Comparison of ENCODE assay signal across 8 mouse cellular contexts in genomic region chr16:85756101-85756819, GRCm38 (mm10). TPM values are rescaled to one million over a fixed set of nuclear protein-coding genes. Genes with fewer than 3 reads are reported as not detected.
DNase-seq lines count a peak whose midpoint lies in the region; ATAC-seq and TF ChIP-seq lines count a peak whose summit lies in the region.

No protein-coding gene starts in this region.

- DNase-seq in layer of hippocampus, adult 18-20 months (ENCODE audit: low spot score in 2 of 2), result peak; percentile 28 to 77
- DNase-seq in layer of hippocampus, postnatal 25 days (ENCODE audit: extremely low spot score in 1 of 2, low spot score in 1 of 2), result no peak
- peak; percentile 84 for DNase-seq in fibroblast of lung, adult 2 months (ENCODE audit: low read depth)
- DNase-seq in layer of hippocampus, adult 9-11 months, result peak; percentile 54
- peak; percentile 95 for DNase-seq in lung, postnatal 10 days
- DNase-seq in stomach, postnatal 0 days (ENCODE audit: low spot score), result peak; percentile 61

- H3K4me3 ChIP-seq in heart, embryonic 16.5 days (ENCODE audit: low read length), result no peak overlapping the region
- no peak overlapping the region for H3K4me3 ChIP-seq in stomach, postnatal 0 days (ENCODE audit: low read depth, low read length)

- H3K4me1 ChIP-seq in heart, embryonic 16.5 days (ENCODE audit: control insufficient read depth, insufficient read depth, low read length), result peaks cover 16% of the 10 kb centered on the region
- H3K4me1 ChIP-seq in stomach, postnatal 0 days (replicated peaks; ENCODE audit: control insufficient read depth, insufficient read depth), result no peaks in the 10 kb centered on the region

- ATAC-seq in heart, embryonic 16.5 days (replicated peaks; ENCODE audit: extremely low read depth, insufficient read depth, low FRiP score), result peak; percentile 98
- ATAC-seq in stomach, postnatal 0 days (ENCODE audit: low FRiP score, low TSS enrichment), result peak; percentile 97
- ATAC-seq in erythroid progenitor cell, adult 5-6 weeks (replicated peaks; ENCODE audit: low FRiP score, poor library complexity, severe bottlenecking), result no peak

- H3K27ac ChIP-seq in heart, embryonic 16.5 days (ENCODE audit: low read length), result peak overlapping the region; percentile 89
- peak overlapping the region; percentile 65 for H3K27ac ChIP-seq in stomach, postnatal 0 days (replicated peaks)

- H3K4me2 ChIP-seq in heart, embryonic 16.5 days (ENCODE audit: low read depth, low read length), result peak overlapping the region; percentile 46
- H3K4me2 ChIP-seq in stomach, postnatal 0 days (replicated peaks; ENCODE audit: low read depth), result no peak overlapping the region; the same call in 1 of the 2 replicates

- no peaks in the 10 kb centered on the region for H3K27me3 ChIP-seq in heart, embryonic 16.5 days (ENCODE audit: control insufficient read depth, insufficient read depth, low read length)
- no peaks in the 10 kb centered on the region for H3K27me3 ChIP-seq in stomach, postnatal 0 days (ENCODE audit: control insufficient read depth, insufficient read depth, low read length)

- peak; percentile 15 for TF ChIP-seq EP300 in stomach, postnatal 0 days (optimal IDR thresholded peaks at IDR 0.05)

- H3K9ac ChIP-seq in heart, embryonic 16.5 days (ENCODE audit: low read length), result no peak overlapping the region; the same call in 1 of the 2 replicates
- H3K9ac ChIP-seq in stomach, postnatal 0 days (ENCODE audit: low read length), result no peak overlapping the region

- H3K36me3 ChIP-seq in heart, embryonic 16.5 days (ENCODE audit: control insufficient read depth, insufficient read depth), result no peaks in the 10 kb centered on the region
- H3K36me3 ChIP-seq in stomach, postnatal 0 days (ENCODE audit: control insufficient read depth, insufficient read depth, low read length), result no peaks in the 10 kb centered on the region

- no peaks in the 10 kb centered on the region for H3K9me3 ChIP-seq in heart, embryonic 16.5 days (replicated peaks; ENCODE audit: control insufficient read depth, low read length)
- no peaks in the 10 kb centered on the region for H3K9me3 ChIP-seq in stomach, postnatal 0 days (ENCODE audit: control insufficient read depth, low read length)

- 20% methylated on average over 14 of the region's 14 CpGs for WGBS in heart, embryonic 16.5 days
- 24% methylated on average over 14 of the region's 14 CpGs for WGBS in stomach, postnatal 0 days

- TF ChIP-seq CTCF in stomach, postnatal 0 days (IDR thresholded peaks at IDR 0.05; ENCODE audit: low read depth), result no peak

RNA-seq across cellular contexts. Expression of gene Adamts1, which starts 46.7 kb away (rescaled TPM):
- 10 to 100 TPM; 20.3 to 25.1 TPM for total RNA-seq in layer of hippocampus, adult 18-20 months (2021)
- 10 to 100 TPM; 23.1 to 24.2 TPM for total RNA-seq in layer of hippocampus, postnatal 25 days (2021)
- 40.1 and 47.4 TPM in 2 replicates for polyA plus RNA-seq in heart, embryonic 16.5 days (2015; fragmentation: Nextera tagmentation; extraction: Ambion mirVana)
- 10.6 and 12.6 TPM in 2 replicates for polyA plus RNA-seq in stomach, postnatal 0 days (2015; fragmentation: Nextera tagmentation; extraction: Ambion mirVana)
- 0.36 TPM in 1 of 2 replicates, not detected in the other for total RNA-seq in erythroid progenitor cell, adult 5-6 weeks (2015; ENCODE audit: low replicate concordance)
- 0.38 TPM in 1 of 2 replicates, not detected in the other for total RNA-seq in erythroid progenitor cell, adult 5-6 weeks (2017; ENCODE audit: low replicate concordance)

Comparison
In these comparisons a context has a peak if more than half of its experiments do, and no peak if none do; other contexts are left out.
1. DNase-seq: peak in layer of hippocampus, adult 18-20 months (2 of 2), fibroblast of lung, adult 2 months (single experiment), layer of hippocampus, adult 9-11 months (single experiment), lung, postnatal 10 days (single experiment) and stomach, postnatal 0 days (single experiment); none in layer of hippocampus, postnatal 25 days (0 of 2).
2. RNA of gene Adamts1, which starts 46.7 kb away (total RNA-seq): 20.3 to 25.1 TPM in layer of hippocampus, adult 18-20 months and 23.1 to 24.2 TPM in layer of hippocampus, postnatal 25 days; 0.36 to 0.38 TPM in erythroid progenitor cell, adult 5-6 weeks; every median in the first group is over 10 times any median in the second.